Mouse (Mus musculus) intestine, postnatal 0 days (tissue): ENCODE measurements around the gene Supt5. TPM values are rescaled to one million over a fixed set of nuclear protein-coding genes. Genes with fewer than 3 reads are reported as not detected.
A peak's percentile ranks its signal among the peaks of the same experiment; 100 is the strongest.

Source experiments
- ATAC-seq: fragments of 200-750 bp; cut with Nextera tagmentation; 2 replicates; pipeline ENCODE4 v1.8.0; 2017; ENCODE audit warnings: mild to moderate bottlenecking, moderate TSS enrichment, moderate library complexity
- H3K27ac ChIP-seq: fragments of 300-500 bp; sonication (generic); 2 replicates; pipeline ENCODE4 v1.5.1; 2014; ENCODE audit warnings: mild to moderate bottlenecking, low read depth, low read length, moderate library complexity
- H3K27me3 ChIP-seq: fragments of 300-500 bp; sonication (generic); replicated peaks from 2 replicates; pipeline ENCODE4 v1.6.1; 2014; ENCODE audit warnings: low read length, mixed read lengths; ENCODE audit not compliant: control insufficient read depth, insufficient read depth
- H3K36me3 ChIP-seq: fragments of 300-500 bp; sonication (generic); 2 replicates; pipeline ENCODE4 v1.6.1; 2014; ENCODE audit warnings: mild to moderate bottlenecking, moderate library complexity; ENCODE audit not compliant: control insufficient read depth, insufficient read depth
- H3K4me1 ChIP-seq: fragments of 300-500 bp; sonication (generic); replicated peaks from 2 replicates; pipeline ENCODE4 v1.6.1; 2014; ENCODE audit warnings: antibody characterized with exemption, low read length, mixed read lengths; ENCODE audit not compliant: control insufficient read depth, insufficient read depth
- H3K4me2 ChIP-seq: fragments of 300-500 bp; sonication (generic); replicated peaks from 2 replicates; pipeline ENCODE4 v1.6.1; 2014; ENCODE audit warnings: low read depth, mild to moderate bottlenecking, moderate library complexity
- H3K4me3 ChIP-seq: fragments of 300-500 bp; sonication (generic); 2 replicates; pipeline ENCODE4 v1.5.1; 2014; ENCODE audit warnings: low read depth, low read length
- H3K9ac ChIP-seq: fragments of 300-500 bp; sonication (generic); 2 replicates; pipeline ENCODE4 v1.6.1; 2014; ENCODE audit warnings: mild to moderate bottlenecking, low read depth, low read length
- H3K9me3 ChIP-seq: fragments of 300-500 bp; sonication (generic); 2 replicates; pipeline ENCODE4 v1.6.1; 2016; ENCODE audit warnings: mixed run types; ENCODE audit not compliant: control insufficient read depth
- CTCF ChIP-seq: sonication (generic); IDR thresholded peaks from 2 replicates; pipeline ENCODE4 v1.5.1; 2016; ENCODE audit warnings: low read depth, mild to moderate bottlenecking, control low read depth, antibody characterized with exemption, moderate library complexity
- WGBS: fragments of 180-500 bp; shearing (Covaris S2); extraction: QIAGEN DNeasy Blood & Tissue Kit; methylation state at CpG from one replicate; pipeline ENCODE4 v1.1.7; 2014; 5-methylcytosine and 5-hydroxymethylcytosine counted together
- polyA plus RNA-seq: library from polyadenylated mRNA; unstranded; fragments of >200 nt; fragmentation: Nextera tagmentation; extraction: Ambion mirVana; gene quantifications from 2 replicates; pipeline ENCODE4 v1.2.1, GENCODE M21; 2015

Supt5 gene
- polyA plus RNA-seq, 1 experiment from 2014 or later: 32.5 TPM

GRCm38 (mm10) chr7:28318036-28318435, 20.5 kb downstream of the Supt5 start:
- no peak for TF ChIP-seq CTCF
- no peak overlapping the region for H3K9ac ChIP-seq
- no peak overlapping the region for H3K4me3 ChIP-seq
- H3K27me3 ChIP-seq: no peaks in the 10 kb centered on the region
- peaks cover 84% of the 10 kb centered on the region for H3K36me3 ChIP-seq
- no peak overlapping the region for H3K4me2 ChIP-seq
- no peaks in the 10 kb centered on the region for H3K4me1 ChIP-seq
- H3K9me3 ChIP-seq: no peaks in the 10 kb centered on the region
- WGBS: 87% methylated on average over 3 of the region's 3 CpGs
- no peak overlapping the region for H3K27ac ChIP-seq
- ATAC-seq: no peak

- no peaks in the 10 kb centered on the region; the same call in 1 of the 2 replicates for H3K4me1 ChIP-seq
- under 1% methylated on average over 44 of the region's 45 CpGs for WGBS
- H3K27ac ChIP-seq: peak within 1 kb of the TSS; percentile 66
- no peaks in the 10 kb centered on the region for H3K27me3 ChIP-seq
- no peaks in the 10 kb centered on the region for H3K9me3 ChIP-seq
- H3K4me3 ChIP-seq: peak within 1 kb of the TSS; percentile 91
- peak; percentile 95 for ATAC-seq
- H3K9ac ChIP-seq: peak within 1 kb of the TSS; percentile 82
- H3K36me3 ChIP-seq: peaks cover 57% of the 10 kb centered on the region
- peak; percentile 13; the same call in 1 of the 2 replicates for TF ChIP-seq CTCF
- peak within 1 kb of the TSS; percentile 92 for H3K4me2 ChIP-seq
Observed at GRCm38 (mm10) chr7:28311926-28312543, 26.5 kb downstream of the Supt5 start, which contains the start of gene Timm50. Timm50 (minus strand) TSS chr7:28312072.

GRCm38 (mm10) chr7:28311151-28311925, 27.2 kb downstream of the Supt5 start:
- H3K4me1 ChIP-seq: no peaks in the 10 kb centered on the region; the same call in 1 of the 2 replicates
- H3K4me3 ChIP-seq: peak overlapping the region; percentile 91
- 5% methylated on average over 35 of the region's 35 CpGs for WGBS
- ATAC-seq: peak; percentile 70
- H3K36me3 ChIP-seq: peaks cover 57% of the 10 kb centered on the region
- TF ChIP-seq CTCF: no peak
- peak overlapping the region; percentile 82 for H3K9ac ChIP-seq
- peak overlapping the region; percentile 66 for H3K27ac ChIP-seq
- no peaks in the 10 kb centered on the region for H3K9me3 ChIP-seq
- peak overlapping the region; percentile 92 for H3K4me2 ChIP-seq
- H3K27me3 ChIP-seq: no peaks in the 10 kb centered on the region

- no peak overlapping the region for H3K9ac ChIP-seq
Observed at GRCm38 (mm10) chr7:28309737-28310136, 28.8 kb downstream of the Supt5 start.

GRCm38 (mm10) chr7:28306216-28306615, 32.3 kb downstream of the Supt5 start:
- no peak for ATAC-seq
- Histone ChIP-seq H3K4me3 (no peak overlapping the region), H3K27me3 (peaks cover 8% of the 10 kb centered on the region), H3K9me3 (no peaks in the 10 kb centered on the region), H3K4me2 (no peak overlapping the region), H3K27ac (no peak overlapping the region), H3K4me1 (no peaks in the 10 kb centered on the region; the same call in 1 of the 2 replicates), H3K9ac (no peak overlapping the region), H3K36me3 (peaks cover 53% of the 10 kb centered on the region)
- TF ChIP-seq CTCF: no peak
- WGBS: 88% methylated on average over 8 of the region's 8 CpGs

More at GRCm38 (mm10) chr7:28309737-28310136, 28.8 kb downstream of the Supt5 start:
- 66% methylated on average over 9 of the region's 9 CpGs for WGBS
- no peak for TF ChIP-seq CTCF
- Histone ChIP-seq H3K27me3 (no peaks in the 10 kb centered on the region), H3K36me3 (peaks cover 55% of the 10 kb centered on the region), H3K4me3 (no peak overlapping the region), H3K4me1 (no peaks in the 10 kb centered on the region; the same call in 1 of the 2 replicates), H3K27ac (no peak overlapping the region), H3K9me3 (no peaks in the 10 kb centered on the region), H3K4me2 (no peak overlapping the region)
- ATAC-seq: no peak

GRCm38 (mm10) chr7:28305641-28306040, 32.9 kb downstream of the Supt5 start:
- Histone ChIP-seq H3K9me3 (no peaks in the 10 kb centered on the region), H3K4me1 (no peaks in the 10 kb centered on the region), H3K27me3 (peaks cover 14% of the 10 kb centered on the region), H3K27ac (no peak overlapping the region), H3K36me3 (peaks cover 53% of the 10 kb centered on the region), H3K4me3 (no peak overlapping the region), H3K9ac (no peak overlapping the region), H3K4me2 (no peak overlapping the region)
- no peak for ATAC-seq
- WGBS: 90% methylated on average over 10 of the region's 10 CpGs
- no peak for TF ChIP-seq CTCF
